Mouse (Mus musculus) embryo, embryonic 10 days (tissue): ENCODE results near the gene Synrg.

ENCODE experiments used
- DNase-seq: peaks from one replicate; pipeline ENCODE4 v3.0.0-alpha.2; 2015; ENCODE audit warnings: low spot score

Synrg gene

GRCm38 (mm10) chr11:84077008-84077407 is 112.8 kb downstream of the Synrg start:
- DNase-seq, result no peak

- no peak for DNase-seq
Observed at GRCm38 (mm10) chr11:84078601-84079000, 114.4 kb downstream of the Synrg start.

GRCm38 (mm10) chr11:84079361-84079760 is 115.1 kb downstream of the Synrg start:
- DNase-seq, result no peak

DNA sequence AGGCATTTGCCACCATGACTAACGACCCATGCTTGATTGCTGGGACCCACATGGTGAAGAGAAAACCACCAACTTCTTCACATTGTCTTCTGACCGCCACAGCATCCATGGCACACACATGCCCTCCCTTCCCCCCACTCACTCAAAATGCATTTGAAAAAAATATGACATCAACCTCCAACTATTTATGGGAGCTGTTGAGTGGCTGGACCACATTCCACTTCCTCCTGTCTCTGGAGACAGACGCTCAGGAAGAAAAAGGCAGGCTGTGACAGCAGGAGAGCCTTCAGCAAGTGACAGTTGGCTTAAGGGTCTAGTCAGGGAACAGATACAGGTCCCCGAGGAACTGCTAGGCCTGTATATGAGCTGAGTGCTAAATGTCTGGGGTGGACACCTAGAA is 115.7 kb downstream of the Synrg start:
- DNase-seq, result no peak

DNA sequence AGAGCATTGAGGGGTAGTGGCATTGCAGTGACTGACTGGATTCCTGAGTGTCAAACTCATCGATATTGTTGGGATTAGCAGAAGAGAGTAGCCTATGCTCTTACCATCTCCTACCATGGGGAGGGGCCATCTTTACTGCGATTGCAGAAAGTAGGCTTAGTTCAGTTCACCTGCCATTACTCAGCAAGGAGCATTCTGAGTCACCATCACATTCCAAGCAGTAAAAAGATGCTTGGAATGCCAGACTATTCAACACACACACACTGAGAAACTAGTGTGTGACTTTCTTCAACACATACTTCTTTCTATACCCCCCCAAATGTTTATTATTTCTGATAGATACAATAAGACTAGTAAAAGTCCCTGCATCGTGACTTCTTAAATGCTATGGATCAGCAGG is 116.1 kb downstream of the Synrg start:
- DNase-seq, result no peak

DNA sequence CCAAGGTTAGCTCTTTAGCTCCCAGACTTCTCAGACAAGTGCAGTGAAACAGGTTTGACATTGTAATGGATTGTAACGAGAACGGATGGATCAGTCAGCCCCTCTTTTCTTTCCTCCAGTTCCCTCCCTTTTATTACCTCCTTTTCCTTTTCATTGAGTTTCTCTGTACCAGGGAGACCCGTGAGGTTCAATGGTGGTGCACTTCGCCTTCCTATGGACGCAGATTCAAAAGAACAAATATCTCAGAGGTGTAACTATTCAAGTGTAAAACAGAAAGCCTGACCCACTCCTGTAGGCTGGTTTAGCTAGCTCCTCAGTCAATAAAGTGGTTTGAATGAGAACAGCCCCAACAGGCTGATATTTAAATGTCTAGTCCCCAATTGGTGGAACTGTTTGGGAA is 117.7 kb downstream of the Synrg start:
- no peak for DNase-seq

DNA sequence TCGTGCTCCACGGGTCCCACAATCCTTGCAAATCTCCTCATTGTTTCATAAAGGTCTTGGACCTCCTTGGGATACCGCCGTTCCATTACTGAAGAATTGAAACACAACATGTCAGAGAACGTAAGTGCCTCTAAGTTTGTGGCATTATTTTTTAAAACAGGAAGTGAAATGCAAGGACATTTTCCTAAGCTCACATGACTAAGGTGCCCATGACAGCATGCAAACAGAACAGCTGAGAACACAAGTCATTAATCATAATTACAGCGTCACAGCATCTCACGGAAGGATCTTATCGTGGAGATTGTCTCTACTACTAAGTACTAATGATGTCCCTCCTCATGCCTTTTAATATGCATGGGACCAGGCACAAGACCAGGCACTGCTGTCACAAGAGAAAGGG is 126.3 kb downstream of the Synrg start:
- DNase-seq, result no peak
